Mouse (Mus musculus) c-Kit-negative CD71-positive TER-119-positive erythroid progenitor cells, embryonic 14.5 days (primary cell): ENCODE data around the gene Itpr1.

Source experiments
- DNase-seq: peaks from one replicate; pipeline ENCODE4 v3.0.0-alpha.2; 2013; ENCODE audit warnings: low read depth, low spot score

Gene Itpr1

DNA sequence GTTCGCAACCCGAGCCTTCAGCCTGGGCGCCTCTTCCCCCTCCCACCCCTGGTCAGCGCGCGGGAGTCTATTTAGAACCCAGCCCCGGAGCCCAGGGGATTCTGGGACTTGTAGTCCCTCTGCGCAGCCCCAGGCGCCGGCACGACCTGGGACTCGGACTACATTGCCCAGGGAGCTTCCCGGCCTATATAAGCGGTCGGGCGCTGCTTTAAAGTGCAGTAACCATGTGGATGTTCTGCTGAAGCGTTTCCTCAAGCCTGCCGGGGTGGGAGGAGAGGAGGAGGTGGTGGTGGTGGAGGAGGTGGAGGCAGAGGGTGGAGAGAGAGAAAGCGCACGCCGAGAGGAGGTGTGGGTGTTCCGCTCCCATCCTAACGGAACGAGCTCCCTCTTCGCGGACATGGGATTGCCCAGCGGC is at the start of gene Itpr1:
TSS of gene Itpr1 (plus strand) at position 216 of the 415 bp plus-strand sequence.
- DNase-seq: peak; percentile 75

DNA sequence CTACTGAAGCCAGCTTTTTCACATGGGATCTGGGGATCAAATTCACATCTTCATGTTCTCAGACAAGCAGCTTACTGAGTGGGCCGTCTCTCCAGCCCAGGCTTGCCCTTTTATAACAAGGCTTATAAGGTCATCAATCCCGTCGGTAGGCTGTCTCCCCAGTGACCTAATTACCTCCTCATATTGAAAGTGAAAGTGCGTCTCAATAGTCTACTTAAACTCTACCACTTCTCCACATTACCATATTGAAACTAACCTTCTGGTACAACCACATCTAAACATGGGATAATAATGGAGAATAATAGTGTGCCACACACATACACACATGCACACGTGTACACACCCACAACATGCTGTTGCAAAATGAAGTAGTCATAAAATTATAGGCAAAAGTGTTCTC is 48.0 kb upstream of the Itpr1 start:
- no peak for DNase-seq

DNA sequence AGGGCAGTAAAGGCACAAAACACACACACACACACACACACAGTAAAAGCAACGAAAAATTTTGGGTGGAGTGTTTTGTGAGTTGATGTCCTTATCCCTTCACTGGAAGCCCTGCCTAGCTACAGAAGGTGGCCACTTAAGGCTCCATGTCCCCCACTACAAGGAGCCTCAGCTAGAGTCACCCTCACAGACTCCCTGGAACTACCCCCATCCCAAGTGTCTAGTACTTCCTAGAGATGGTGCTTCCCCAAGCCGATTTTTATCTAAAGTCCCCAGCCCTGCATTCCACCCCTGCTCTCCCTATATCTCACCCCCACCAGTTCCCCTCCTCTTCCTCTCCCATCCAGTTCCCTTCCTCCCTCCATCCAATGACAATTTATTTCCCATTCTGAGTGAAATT is 47.3 kb upstream of the Itpr1 start:
- no peak for DNase-seq

DNA sequence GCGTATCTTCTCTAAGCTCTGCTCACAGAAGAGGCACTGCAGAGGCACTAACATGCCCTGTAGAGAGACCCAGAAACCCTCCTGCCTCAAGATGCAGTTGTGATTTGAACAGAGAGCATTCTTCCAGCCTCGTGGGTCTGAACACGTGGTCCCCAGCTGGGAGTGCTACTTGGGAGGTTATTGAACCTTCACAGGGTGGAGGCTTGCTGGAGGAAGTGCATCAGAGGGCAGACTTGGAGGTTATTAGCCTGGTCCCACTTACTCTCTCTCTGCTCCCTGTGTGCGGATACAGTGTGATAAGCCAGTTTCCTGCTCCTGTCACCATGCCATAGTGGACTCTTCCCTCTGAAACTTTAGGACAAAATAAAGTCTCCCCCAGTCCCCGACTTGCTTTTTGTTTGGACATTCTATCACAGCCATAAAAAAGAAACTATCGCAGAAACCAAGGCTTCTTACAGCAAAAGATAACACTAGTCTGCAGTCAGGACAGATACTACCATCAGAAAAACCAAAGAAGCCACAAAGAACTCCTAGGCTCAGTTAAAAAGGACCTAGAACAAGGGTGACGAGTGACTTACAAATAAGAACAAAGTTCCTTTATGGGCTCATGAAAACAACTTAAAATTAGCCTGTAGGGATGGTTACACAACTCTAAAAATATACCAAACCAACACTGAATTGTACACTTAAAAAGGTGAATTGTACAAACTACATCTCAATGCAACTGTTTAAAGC is 44.8 kb upstream of the Itpr1 start:
- DNase-seq: no peak

DNA sequence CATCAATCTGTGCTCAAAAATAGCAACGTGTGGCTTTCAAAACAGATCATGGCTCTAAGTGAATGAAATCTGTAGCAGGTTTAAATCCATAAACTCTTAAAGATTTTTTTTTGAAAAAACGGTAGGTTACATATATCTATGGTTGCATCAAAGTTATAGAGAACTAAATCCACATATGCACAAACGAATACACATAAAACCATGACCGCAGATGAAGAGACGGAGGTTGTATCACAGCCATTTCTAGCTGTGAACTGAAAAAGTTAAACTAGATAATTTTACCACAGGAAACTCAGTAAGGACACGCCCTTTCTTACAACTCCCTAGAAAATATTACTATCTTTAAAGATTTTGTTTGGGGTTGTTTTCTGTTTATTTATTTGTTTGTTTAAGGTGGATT is 44.2 kb upstream of the Itpr1 start:
- DNase-seq: no peak

DNA sequence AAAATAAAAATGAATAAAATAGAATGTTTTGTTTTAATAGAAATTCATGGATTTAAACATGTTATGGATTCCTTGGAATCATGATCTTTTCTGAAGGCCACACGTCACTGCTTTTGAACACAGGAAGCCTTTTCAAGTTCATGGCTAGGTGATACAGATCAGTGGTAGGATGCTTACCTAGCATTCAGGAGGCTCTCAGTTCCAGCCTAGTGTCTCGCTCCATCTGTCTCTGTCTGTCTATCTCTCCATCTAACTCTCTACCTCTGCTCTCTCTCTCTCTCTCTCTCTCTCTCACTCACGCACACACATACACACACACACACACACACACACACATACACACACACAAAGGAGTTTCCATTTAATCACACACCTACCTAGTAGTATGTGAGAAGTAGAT is 43.4 kb upstream of the Itpr1 start:
- no peak for DNase-seq

DNA sequence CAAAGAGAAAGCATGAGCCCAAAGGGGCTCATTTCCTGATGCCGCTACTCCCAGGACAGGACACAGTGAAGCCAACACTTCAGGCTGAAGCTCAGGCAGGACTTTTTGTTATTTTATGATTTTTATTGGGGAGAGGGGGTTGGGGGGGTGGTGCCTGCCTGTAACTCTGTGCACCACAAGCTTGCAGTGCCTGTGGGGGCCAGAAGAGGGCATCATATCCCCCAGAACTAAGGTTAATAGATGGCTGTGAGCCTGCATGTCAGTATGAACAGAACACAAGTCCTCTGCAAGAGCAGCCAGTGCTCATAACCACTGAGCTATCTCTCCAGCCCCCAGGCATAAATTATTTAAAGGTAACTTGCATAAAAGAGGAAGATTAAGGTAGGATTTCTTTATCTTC is 40.7 kb upstream of the Itpr1 start:
- DNase-seq: no peak

DNA sequence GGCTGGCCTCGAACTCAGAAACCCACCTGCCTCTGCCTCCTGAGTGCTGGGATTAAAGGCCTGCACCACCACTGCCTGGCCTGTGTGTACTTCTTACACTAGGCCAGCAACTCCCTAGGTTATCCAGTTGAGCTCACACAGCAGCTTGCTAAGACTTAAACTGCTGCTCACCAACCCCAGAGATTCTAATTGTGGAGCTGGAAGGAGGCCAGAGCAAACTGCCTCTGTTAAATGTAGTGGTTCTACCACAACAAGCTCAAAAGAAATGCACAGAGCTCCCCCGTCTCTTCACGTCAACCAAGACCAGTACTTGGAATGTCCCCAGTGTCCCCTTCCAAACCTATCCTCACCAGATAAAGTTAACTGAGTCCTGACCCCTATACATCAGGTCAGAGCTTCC is 38.7 kb upstream of the Itpr1 start:
- DNase-seq: no peak

DNA sequence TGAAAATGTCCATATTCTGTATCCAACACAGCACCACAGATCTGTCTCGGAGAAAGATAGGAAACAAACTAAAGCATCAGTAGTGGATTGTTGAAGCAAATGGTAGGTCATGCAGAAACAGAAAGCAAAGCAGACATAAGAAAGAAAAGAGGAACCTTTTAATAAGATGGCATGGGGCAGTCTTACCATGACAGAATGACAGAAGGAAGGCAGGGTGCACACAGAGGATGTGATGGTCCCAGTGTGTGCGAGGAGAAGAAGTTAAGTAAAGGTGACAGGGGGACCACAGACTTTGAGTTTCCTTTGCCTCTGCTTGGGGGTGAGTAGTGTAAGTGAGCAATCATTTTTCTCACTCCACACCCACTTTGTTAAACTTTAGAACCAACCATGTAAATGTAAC is 33.8 kb upstream of the Itpr1 start:
- no peak for DNase-seq

DNA sequence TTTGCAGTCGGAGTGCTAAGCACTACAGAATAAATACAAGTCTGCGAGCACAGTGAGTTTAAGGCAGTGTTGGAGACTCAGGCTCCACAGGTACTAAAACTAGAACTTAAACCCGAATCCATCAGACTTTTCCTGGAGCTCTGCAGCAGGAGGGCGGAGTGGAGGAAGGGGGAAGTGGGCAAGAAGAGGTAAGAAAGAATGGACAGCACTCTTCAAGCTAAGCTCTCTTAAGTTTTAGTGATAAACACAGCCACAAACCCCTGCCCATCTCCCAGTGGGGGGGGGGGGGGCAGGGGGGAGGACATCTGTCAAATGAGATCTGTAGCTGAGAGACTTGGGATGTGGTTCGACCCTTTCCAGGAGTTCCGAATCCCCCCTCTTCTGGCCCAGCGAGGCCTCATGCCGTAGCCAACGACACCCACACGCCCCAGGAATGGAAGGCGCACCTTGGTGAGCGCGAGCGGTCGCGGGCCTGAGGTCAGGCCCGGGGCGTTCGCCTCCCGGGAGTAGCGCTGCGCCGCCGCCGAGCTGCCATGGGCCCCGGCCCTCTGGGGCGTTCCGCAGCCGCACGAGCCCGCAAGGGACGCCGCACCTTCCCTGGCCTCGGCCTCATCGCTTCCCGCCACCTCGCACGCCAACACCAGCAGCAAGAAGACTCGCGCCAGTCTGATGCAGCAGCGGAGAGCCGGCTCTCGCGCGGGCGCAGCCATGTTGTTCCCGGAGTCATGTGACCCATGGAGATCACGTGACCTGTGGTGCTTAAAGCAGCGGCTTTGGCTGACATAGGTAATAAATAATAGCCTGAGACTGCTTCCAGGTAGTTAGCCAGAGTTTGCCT is 27.8 kb upstream of the Itpr1 start, which contains the start of gene Sumf1:
TSS of gene Sumf1 (minus strand) at position 736 of the 838 bp plus-strand sequence.
- peak; percentile 76 for DNase-seq

DNA sequence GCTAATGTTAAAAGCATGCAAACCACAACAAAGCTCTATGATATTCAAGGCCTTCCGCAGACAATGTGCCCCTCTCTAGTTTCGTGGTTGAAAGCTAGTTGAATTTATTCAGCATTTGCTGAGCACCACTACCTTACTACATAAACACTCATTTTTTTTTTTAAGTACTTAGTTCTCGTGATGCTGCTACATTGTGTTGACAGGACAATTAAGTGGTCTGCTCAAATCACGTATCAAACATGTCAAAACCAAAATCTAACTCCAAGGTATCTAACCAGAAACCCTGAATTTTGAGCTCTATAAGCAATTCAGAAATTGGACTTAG is 27.2 kb upstream of the Itpr1 start:
- no peak for DNase-seq

DNA sequence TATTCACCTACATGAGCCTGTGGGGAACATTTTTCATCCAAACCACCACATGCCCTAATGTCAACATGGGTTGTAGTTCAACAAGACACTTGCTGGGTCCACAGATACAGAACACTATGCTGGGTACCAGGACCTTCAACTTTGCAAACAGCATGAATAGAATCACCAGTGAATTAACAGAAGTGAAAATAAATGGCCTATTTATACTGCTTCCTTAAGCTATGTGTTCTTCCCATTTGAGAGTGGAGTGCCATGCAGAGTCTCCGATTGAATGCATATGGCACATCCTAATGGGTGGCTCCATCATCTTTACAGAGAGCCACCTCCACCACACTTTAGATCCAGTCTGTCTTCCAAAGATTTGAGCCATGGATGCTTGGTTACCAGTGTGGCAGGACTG is 22.2 kb upstream of the Itpr1 start:
- DNase-seq: no peak

DNA sequence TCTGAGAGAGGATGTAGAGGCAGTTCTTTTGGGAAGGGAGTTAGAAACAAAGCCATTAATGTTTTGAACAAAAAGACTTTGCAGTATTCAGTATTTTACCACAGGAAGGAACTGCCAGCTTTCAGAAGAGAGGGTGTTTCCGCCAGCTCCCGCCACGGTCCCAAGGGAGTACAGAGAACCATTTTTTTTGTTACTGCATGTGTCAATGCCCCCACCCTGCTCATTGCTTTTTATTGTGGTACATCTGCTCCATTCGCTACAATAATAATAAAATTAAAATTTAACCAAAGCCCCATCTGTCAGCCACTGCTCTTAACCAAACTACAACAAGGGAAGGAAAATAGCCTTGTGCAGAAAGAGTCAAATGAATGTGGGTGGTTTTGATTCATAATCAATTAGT is 20.3 kb upstream of the Itpr1 start:
- no peak for DNase-seq

DNA sequence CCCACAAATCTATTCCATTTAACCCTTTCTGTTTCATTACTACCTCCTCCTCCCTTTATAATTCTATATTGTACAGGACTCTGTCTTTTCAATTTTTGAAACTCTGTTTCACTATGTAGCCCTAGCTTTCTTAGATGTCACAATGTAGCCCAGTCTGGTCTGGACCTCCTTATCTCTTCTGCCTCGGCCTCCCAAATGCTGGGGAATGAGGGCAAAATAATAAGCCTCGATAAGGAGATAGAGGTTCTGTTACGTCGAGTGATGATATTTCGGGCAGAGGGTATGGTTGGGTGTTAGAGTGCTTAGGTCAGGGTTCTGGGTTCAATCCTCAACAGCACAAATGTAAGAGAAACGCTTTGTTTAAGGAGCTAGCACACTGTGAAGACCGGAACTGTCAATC is 16.2 kb upstream of the Itpr1 start:
- DNase-seq: no peak

DNA sequence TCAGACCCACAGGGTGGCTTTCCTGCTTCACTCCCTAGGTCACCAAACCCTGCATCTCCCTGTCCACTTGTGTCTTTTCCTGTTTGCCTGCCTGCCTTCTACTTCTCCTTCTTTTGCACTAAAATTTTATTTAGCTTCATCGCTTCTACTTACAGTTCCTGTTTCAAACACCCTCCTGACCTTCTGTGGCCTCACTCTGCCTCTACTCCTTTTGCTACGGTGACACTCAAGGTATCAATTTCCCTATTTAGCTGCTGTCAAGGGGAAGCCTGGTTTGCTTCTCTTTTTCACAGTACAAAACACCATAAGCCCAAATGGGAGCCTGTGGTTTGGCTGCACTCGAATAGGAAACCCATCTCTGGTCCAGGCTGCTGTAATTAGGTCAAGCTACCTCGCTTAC is 15.8 kb upstream of the Itpr1 start:
- DNase-seq: no peak

DNA sequence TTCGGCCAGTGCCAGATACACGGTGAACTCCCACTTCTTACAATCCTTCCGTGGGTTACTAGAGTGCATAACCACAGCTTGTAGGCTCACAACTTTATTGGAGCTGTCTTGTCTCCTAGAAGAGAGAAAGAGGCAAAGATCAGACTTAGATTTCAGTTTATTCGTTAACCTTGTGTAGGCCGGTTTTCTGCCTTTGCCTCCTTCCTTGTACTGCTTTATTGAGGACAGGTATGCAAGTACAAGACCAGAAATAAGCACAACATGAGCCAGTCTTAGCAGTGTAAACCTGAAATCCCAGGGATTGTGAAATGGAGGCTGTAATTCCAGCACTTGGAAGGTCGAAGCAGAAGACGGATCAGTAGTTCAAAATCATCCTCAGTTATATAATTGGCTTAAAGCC is 14.6 kb upstream of the Itpr1 start:
- no peak for DNase-seq

DNA sequence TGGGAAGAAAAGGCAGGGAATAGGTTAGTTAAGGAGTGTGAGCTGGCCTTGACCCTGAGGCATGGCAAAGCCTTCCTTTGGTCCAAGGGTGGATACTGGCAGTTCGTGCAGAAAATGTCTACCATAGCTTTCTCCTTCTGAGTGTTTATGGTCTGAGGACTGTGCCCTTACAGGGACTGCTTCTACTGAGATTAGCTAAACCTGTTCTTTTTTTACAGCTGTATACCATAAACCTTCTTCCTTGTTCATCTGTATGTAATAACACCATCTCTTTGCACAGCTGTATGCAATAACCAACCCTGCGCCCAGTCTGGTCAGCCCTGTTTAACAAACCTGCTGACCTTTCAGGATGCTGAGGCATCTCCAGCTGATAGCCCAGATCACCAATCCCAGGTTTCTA is 8.6 kb upstream of the Itpr1 start:
- DNase-seq: no peak

DNA sequence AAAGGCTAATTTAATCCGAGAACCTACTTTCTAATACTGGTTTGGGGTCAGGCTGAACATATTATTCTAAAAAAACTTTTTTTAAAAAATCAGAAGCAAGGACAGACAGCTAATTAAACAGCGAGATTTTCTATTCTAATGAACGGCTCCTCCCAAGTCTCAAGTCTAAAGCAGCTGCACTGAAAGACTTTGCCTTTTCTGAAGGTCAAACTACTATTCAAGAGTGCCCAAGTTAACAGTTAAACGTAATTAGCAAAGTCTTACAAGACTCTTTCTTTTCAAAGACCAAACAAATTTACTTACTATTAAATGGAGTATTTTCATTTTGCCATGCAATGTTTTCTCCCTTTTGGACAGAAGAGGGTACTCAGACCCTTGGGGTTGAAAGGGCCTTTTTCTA is 6.8 kb upstream of the Itpr1 start:
- no peak for DNase-seq

DNA sequence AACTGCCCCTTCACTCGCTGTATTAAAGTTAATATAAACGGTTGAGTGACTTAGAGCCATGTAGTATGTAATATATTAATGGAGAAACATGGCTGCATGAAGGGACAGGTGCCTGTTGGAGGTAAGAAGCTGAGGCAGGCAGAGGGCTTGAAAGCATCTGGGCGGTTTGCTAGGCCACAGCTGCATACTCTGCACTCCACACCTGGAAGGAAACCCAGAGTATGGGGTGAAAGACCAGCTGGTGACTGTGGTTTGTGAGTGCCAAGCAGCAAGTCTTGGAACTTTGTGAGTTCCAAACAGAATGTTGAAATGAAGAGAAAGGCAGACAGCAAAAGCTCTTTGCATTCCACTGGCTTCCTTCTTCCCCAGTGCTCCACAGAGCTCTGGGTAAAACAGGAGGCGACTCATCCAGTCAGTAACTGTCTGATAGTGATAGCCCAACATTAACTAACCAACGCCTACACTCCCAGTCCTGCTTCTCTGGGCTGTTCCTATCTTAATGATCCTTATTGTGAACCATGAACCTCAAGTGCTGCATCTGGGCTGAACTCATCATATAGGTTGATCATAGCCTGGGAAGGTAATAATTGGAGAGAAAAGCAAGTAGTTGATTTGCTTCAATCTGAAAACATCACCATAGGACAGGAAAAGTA is 5.9 kb upstream of the Itpr1 start:
- no peak for DNase-seq

DNA sequence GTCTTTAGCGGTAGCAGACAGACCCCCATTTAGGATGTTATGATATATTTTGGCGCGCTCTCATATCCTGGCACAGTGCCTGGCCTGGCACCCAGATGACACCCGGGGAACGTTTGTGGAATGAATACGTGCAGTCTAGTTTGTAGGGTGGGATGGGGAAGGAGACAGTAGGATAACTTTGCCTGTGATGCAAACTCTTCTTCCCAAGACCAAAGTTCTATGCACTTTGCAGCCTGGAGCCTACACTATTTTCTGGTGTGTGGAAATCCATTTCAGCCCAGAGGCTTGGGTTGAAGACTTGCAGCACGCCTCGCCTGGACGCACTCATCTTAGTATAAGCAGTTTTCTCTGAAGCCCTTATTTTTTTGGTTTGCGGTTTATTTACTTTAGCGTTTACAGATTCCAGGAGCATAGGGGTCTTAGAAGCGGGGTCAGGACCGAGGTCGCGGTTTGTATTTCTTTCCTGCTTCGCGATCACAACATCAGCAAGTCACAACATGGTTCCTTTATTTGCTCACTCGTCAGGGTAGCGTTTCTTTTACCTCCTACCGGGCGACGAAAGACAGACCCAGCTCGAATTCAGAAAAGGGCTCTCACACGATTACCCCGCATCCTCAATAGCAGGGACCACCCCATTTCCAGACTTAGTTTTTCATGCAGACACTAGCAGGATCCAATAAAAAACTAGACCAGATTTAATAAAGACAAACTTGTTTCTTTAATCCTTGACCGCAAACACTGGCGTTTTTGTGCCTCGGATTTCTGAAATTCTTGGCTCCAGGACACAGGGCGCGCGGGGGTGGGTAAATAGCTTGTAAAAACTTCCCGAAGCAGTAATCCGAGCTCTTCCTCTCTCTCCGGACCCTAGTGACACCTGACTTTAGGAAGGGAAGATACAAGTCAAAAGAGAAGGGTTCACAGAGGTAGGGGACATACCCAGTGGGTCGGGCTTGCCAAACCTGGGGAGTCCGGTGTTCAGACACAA is 708 bp upstream of the Itpr1 start:
- peak; percentile 15 for DNase-seq

DNA sequence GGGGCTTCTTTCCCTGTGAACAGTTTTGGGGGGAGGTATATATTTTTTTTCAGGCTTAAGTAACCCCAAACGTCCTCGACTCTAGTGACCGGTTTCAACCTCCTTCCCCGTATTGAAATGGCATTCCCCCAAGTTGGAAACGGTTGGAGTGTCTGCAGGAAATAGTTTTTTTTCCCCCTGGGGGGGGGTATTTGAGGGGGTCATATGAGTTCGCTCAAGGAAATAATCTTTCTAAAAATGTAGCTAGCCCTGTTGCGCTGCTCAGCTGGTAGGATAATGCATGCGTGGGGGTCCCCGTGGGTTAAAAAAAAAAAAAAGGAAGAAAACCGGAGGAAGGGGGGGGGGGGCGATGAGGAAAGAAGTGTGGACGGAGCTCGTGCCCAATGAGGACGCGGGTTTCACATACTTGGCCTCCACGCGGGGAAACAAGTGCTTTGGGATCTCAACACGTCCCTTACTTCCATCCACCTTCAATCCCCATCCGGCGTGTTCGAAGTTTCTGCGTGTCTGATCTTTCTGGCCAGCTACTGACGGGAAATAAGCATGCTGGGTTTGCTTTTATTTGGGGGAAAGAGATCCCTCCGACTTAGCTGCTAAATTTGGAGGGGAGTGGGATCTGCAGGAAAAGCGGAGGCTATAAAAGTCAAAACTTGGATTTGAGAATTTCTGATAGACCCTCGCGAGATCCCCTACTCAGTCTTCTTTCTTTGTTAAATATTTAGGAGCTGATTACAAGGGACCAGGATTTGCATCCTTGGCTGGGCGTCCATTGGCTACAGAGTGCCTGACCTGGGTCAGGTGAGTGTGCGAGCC is 791 bp downstream of the Itpr1 start:
- no peak for DNase-seq
